ENCODE assay signal across 8 mouse cellular contexts in genomic region chr10:115617456-115618287, GRCm38 (mm10). TPM values are rescaled to one million over a fixed set of nuclear protein-coding genes. Genes with fewer than 3 reads are reported as not detected.
DNase-seq lines count a peak whose midpoint lies in the region; ATAC-seq and TF ChIP-seq lines count a peak whose summit lies in the region.

No protein-coding gene starts in this region.

- TF ChIP-seq CTCF in E14TG2a.4 (conservative IDR thresholded peaks at IDR 0.05; ENCODE audit: low read length): peak; percentile 27

- peak; percentile 18 for DNase-seq in gastrocnemius, adult 18-20 months (ENCODE audit: low spot score)
- no peak for DNase-seq in gastrocnemius, adult 8-10 months (ENCODE audit: low spot score in 2 of 2)
- DNase-seq in cerebellum, postnatal 14 days: peak; percentile 68 to 74
- DNase-seq in kidney, postnatal 10 days: peak; percentile 35
- peak; percentile 52 for DNase-seq in lung, postnatal 14 days

- no peak overlapping the region for H3K9ac ChIP-seq in heart, embryonic 12.5 days
- 0 out of 2 replicates have a peak overlapping the region, but pooled peaks have one; percentile 14 for H3K9ac ChIP-seq in stomach, embryonic 16.5 days (ENCODE audit: low read length)

- 0 out of 2 replicates have a peak, but pooled peaks cover 6% of the 10 kb centered on the region for H3K4me1 ChIP-seq in E14TG2a.4 (replicated peaks; ENCODE audit: low read depth, low read length)
- H3K4me1 ChIP-seq in heart, embryonic 12.5 days (replicated peaks): peaks cover 8% of the 10 kb centered on the region
- H3K4me1 ChIP-seq in stomach, embryonic 16.5 days (ENCODE audit: control insufficient read depth, insufficient read depth, low read length): no peaks in the 10 kb centered on the region

- H3K4me3 ChIP-seq in E14TG2a.4 (replicated peaks; ENCODE audit: low read length): no peak overlapping the region
- H3K4me3 ChIP-seq in heart, embryonic 12.5 days: peak overlapping the region; percentile 29
- H3K4me3 ChIP-seq in stomach, embryonic 16.5 days (replicated peaks; ENCODE audit: low read length): 0 out of 2 replicates have a peak overlapping the region, but pooled peaks have one; percentile 6

- no peaks in the 10 kb centered on the region for H3K27me3 ChIP-seq in E14TG2a.4 (ENCODE audit: insufficient read depth, low read length)
- no peaks in the 10 kb centered on the region for H3K27me3 ChIP-seq in heart, embryonic 12.5 days (replicated peaks)
- no peaks in the 10 kb centered on the region for H3K27me3 ChIP-seq in stomach, embryonic 16.5 days (ENCODE audit: control insufficient read depth, insufficient read depth, low read length)

- H3K36me3 ChIP-seq in E14TG2a.4 (ENCODE audit: insufficient read depth, low read length): no peaks in the 10 kb centered on the region
- no peaks in the 10 kb centered on the region for H3K36me3 ChIP-seq in heart, embryonic 12.5 days
- no peaks in the 10 kb centered on the region for H3K36me3 ChIP-seq in stomach, embryonic 16.5 days (ENCODE audit: control insufficient read depth, insufficient read depth, low read length)

- no peak overlapping the region for H3K27ac ChIP-seq in heart, embryonic 12.5 days (ENCODE audit: poor library complexity, severe bottlenecking)
- no peak overlapping the region for H3K27ac ChIP-seq in stomach, embryonic 16.5 days (ENCODE audit: low read length)

- H3K4me2 ChIP-seq in heart, embryonic 12.5 days: peak overlapping the region; percentile 67
- H3K4me2 ChIP-seq in stomach, embryonic 16.5 days (ENCODE audit: low read depth, low read length): peak overlapping the region; percentile 47

- H3K9me3 ChIP-seq in E14TG2a.4 (ENCODE audit: low read length): no peaks in the 10 kb centered on the region
- H3K9me3 ChIP-seq in heart, embryonic 12.5 days (replicated peaks): no peaks in the 10 kb centered on the region
- no peaks in the 10 kb centered on the region for H3K9me3 ChIP-seq in stomach, embryonic 16.5 days (replicated peaks; ENCODE audit: control insufficient read depth, low read length)

- no peak for ATAC-seq in heart, embryonic 12.5 days (ENCODE audit: insufficient number of reproducible peaks, low FRiP score)
- peak; percentile 64; the same call in 1 of the 2 replicates for ATAC-seq in stomach, embryonic 16.5 days (ENCODE audit: insufficient read depth, low FRiP score)

- WGBS in heart, embryonic 12.5 days: 10% methylated on average over 13 of the region's 15 CpGs
- WGBS in stomach, embryonic 16.5 days: 13% methylated on average over 14 of the region's 15 CpGs

RNA-seq across cellular contexts. Expression of gene Lgr5, which starts 30.1 kb away (rescaled TPM):
- total RNA-seq in gastrocnemius, adult 18-20 months (2021): under 1 TPM in 1 of 2 experiments, not detected in 1; 0.14 TPM
- under 1 TPM in 1 of 4 experiments, not detected in 3; 0.12 TPM for total RNA-seq in gastrocnemius, adult 8-10 months (2022)
- polyA plus RNA-seq in heart, embryonic 12.5 days (2016; fragmentation: Nextera tagmentation; extraction: Ambion mirVana): 0.59 and 0.65 TPM in 2 replicates
- 4.4 and 4.8 TPM in 2 replicates for polyA plus RNA-seq in stomach, embryonic 16.5 days (2015; fragmentation: Nextera tagmentation; extraction: Ambion mirVana)

RNA-seq across cellular contexts. Expression of gene A930009A15Rik, which starts 47.9 kb away (rescaled TPM):
- total RNA-seq in gastrocnemius, adult 18-20 months (2021): not detected
- not detected for total RNA-seq in gastrocnemius, adult 8-10 months (2022)
- not detected in 2 replicates for polyA plus RNA-seq in heart, embryonic 12.5 days (2016; fragmentation: Nextera tagmentation; extraction: Ambion mirVana)
- not detected in 2 replicates for polyA plus RNA-seq in stomach, embryonic 16.5 days (2015; fragmentation: Nextera tagmentation; extraction: Ambion mirVana)

Comparison
In these comparisons a context has a peak if more than half of its experiments do, and no peak if none do; other contexts are left out.
1. DNase-seq: peak in gastrocnemius, adult 18-20 months (single experiment), cerebellum, postnatal 14 days (2 of 2), kidney, postnatal 10 days (single experiment) and lung, postnatal 14 days (single experiment); none in gastrocnemius, adult 8-10 months (0 of 2).